In genomic region chr8:83900266-83900956, GRCm38 (mm10) we compare ENCODE assay signal across 8 mouse cellular contexts. TPM values are rescaled to one million over a fixed set of nuclear protein-coding genes. Genes with fewer than 3 reads are reported as not detected.
DNase-seq lines count a peak whose midpoint lies in the region; ATAC-seq and TF ChIP-seq lines count a peak whose summit lies in the region.

No protein-coding gene starts in this region.

- peak overlapping the region; percentile 77 for H3K4me2 ChIP-seq in hindbrain, embryonic 12.5 days (replicated peaks)
- peak overlapping the region; percentile 100 for H3K4me2 ChIP-seq in lung, postnatal 0 days (replicated peaks; ENCODE audit: low read depth, low read length)

- WGBS in hindbrain, embryonic 12.5 days: under 1% methylated on average over 64 of the region's 100 CpGs
- WGBS in lung, postnatal 0 days: under 1% methylated on average over 24 of the region's 100 CpGs

- no peak for TF ChIP-seq CTCF in testis, adult 2 months (IDR thresholded peaks at IDR 0.05; ENCODE audit: control insufficient read depth, insufficient read depth, insufficient replicate concordance, low read depth, low read length)
- no peak for TF ChIP-seq CTCF in lung, postnatal 0 days (IDR thresholded peaks at IDR 0.05)

- no peaks in the 10 kb centered on the region for H3K36me3 ChIP-seq in testis, adult 2 months (ENCODE audit: control insufficient read depth, insufficient read depth, low read length)
- no peaks in the 10 kb centered on the region for H3K36me3 ChIP-seq in hindbrain, embryonic 12.5 days
- H3K36me3 ChIP-seq in lung, postnatal 0 days (ENCODE audit: insufficient read depth, low read length): no peaks in the 10 kb centered on the region

- peak overlapping the region; percentile 97 for H3K9ac ChIP-seq in hindbrain, embryonic 12.5 days
- H3K9ac ChIP-seq in lung, postnatal 0 days (replicated peaks; ENCODE audit: low read depth): peak overlapping the region; percentile 60

- H3K4me1 ChIP-seq in testis, adult 2 months (ENCODE audit: control insufficient read depth, insufficient read depth, low read length): peaks cover 28% of the 10 kb centered on the region
- peaks cover 61% of the 10 kb centered on the region for H3K4me1 ChIP-seq in hindbrain, embryonic 12.5 days
- no peaks in the 10 kb centered on the region for H3K4me1 ChIP-seq in lung, postnatal 0 days (ENCODE audit: insufficient read depth, low read depth, low read length)

- H3K27me3 ChIP-seq in testis, adult 2 months (ENCODE audit: control insufficient read depth, insufficient read depth, low read length): no peaks in the 10 kb centered on the region
- peaks cover 11% of the 10 kb centered on the region; the same call in 1 of the 2 replicates for H3K27me3 ChIP-seq in hindbrain, embryonic 12.5 days
- no peaks in the 10 kb centered on the region for H3K27me3 ChIP-seq in lung, postnatal 0 days (replicated peaks; ENCODE audit: insufficient read depth, low read length)

- peak overlapping the region; percentile 87 for H3K4me3 ChIP-seq in testis, adult 2 months (ENCODE audit: control insufficient read depth, low read depth, low read length)
- peak overlapping the region; percentile 92 for H3K4me3 ChIP-seq in hindbrain, embryonic 12.5 days
- H3K4me3 ChIP-seq in lung, postnatal 0 days (ENCODE audit: low read depth, low read length): peak overlapping the region; percentile 81

- TF ChIP-seq EP300 in lung, postnatal 0 days (IDR thresholded peaks at IDR 0.05): no peak

- H3K9me3 ChIP-seq in hindbrain, embryonic 12.5 days (replicated peaks): no peaks in the 10 kb centered on the region
- H3K9me3 ChIP-seq in lung, postnatal 0 days (ENCODE audit: low read length): no peaks in the 10 kb centered on the region

- ATAC-seq in hindbrain, embryonic 12.5 days (ENCODE audit: low FRiP score): no peak; the same call in 1 of the 2 replicates
- ATAC-seq in lung, postnatal 0 days: peak; percentile 32
- ATAC-seq in megakaryocyte progenitor cell, adult 5-6 weeks (replicated peaks; ENCODE audit: poor library complexity): no peak

- H3K27ac ChIP-seq in testis, adult 2 months (ENCODE audit: control insufficient read depth, insufficient read depth, low read depth, low read length): peak overlapping the region; percentile 75
- peak overlapping the region; percentile 99 for H3K27ac ChIP-seq in hindbrain, embryonic 12.5 days
- peak overlapping the region; percentile 92 for H3K27ac ChIP-seq in lung, postnatal 0 days (ENCODE audit: low read length)

- TF ChIP-seq POLR2A in testis, adult 2 months (IDR thresholded peaks at IDR 0.05; ENCODE audit: control insufficient read depth, low read depth, low read length): no peak

- DNase-seq in gastrocnemius, postnatal 10 days: peak; percentile 39
- no peak for DNase-seq in gastrocnemius, postnatal 25 days
- no peak for DNase-seq in testis, postnatal 14 days (ENCODE audit: low spot score)
- DNase-seq in lung, postnatal 0 days (ENCODE audit: low spot score): peak; percentile 17
- no peak for DNase-seq in natural killer cell, adult 2 months (ENCODE audit: low spot score in 2 of 2)

RNA-seq across cellular contexts. Expression of gene Adgrl1, which starts 0.5 kb away (rescaled TPM):
- total RNA-seq in gastrocnemius, postnatal 10 days (2021): 10 to 100 TPM; 19.6 to 25.2 TPM
- total RNA-seq in gastrocnemius, postnatal 25 days (2021): 10 to 100 TPM; 23.7 to 26.0 TPM
- 54.3 and 64.0 TPM in 2 replicates for polyA plus RNA-seq in testis, adult 2 months (2012; rRNA removed)
- 38.7 and 41.5 TPM in 2 replicates for polyA plus RNA-seq in hindbrain, embryonic 12.5 days (2016; fragmentation: Nextera tagmentation; extraction: Ambion mirVana)
- polyA plus RNA-seq in lung, postnatal 0 days (2015; fragmentation: Nextera tagmentation; extraction: Ambion mirVana): 11.4 and 14.3 TPM in 2 replicates
- 2.9 and 5.9 TPM in 2 replicates for total RNA-seq in megakaryocyte progenitor cell, adult 5-6 weeks (2015)
- 2.3 and 2.4 TPM in 2 replicates for total RNA-seq in megakaryocyte progenitor cell, adult 5-6 weeks (2017)

RNA-seq across cellular contexts. Expression of gene Gm10644, which starts 54.6 kb away (rescaled TPM):
- under 1 TPM in 1 of 2 experiments, not detected in 1; 0.32 TPM for total RNA-seq in gastrocnemius, postnatal 10 days (2021)
- under 1 TPM; 0.24 to 0.26 TPM for total RNA-seq in gastrocnemius, postnatal 25 days (2021)
- polyA plus RNA-seq in testis, adult 2 months (2012; rRNA removed): 14.9 and 15.2 TPM in 2 replicates
- 1.0 and 1.1 TPM in 2 replicates for polyA plus RNA-seq in hindbrain, embryonic 12.5 days (2016; fragmentation: Nextera tagmentation; extraction: Ambion mirVana)
- polyA plus RNA-seq in lung, postnatal 0 days (2015; fragmentation: Nextera tagmentation; extraction: Ambion mirVana): 0.12 and 0.36 TPM in 2 replicates
- total RNA-seq in megakaryocyte progenitor cell, adult 5-6 weeks (2015): not detected in 2 replicates
- total RNA-seq in megakaryocyte progenitor cell, adult 5-6 weeks (2017): 0.46 TPM in 1 of 2 replicates, not detected in the other

RNA-seq across cellular contexts. Expression of gene Asf1b, which starts 54.9 kb away (rescaled TPM):
- total RNA-seq in gastrocnemius, postnatal 10 days (2021): 1 to 10 TPM; 6.5 to 7.3 TPM
- total RNA-seq in gastrocnemius, postnatal 25 days (2021): under 1 TPM; 0.54 to 0.96 TPM
- polyA plus RNA-seq in testis, adult 2 months (2012; rRNA removed): 65.0 and 73.8 TPM in 2 replicates
- polyA plus RNA-seq in hindbrain, embryonic 12.5 days (2016; fragmentation: Nextera tagmentation; extraction: Ambion mirVana): 37.6 and 40.9 TPM in 2 replicates
- 7.1 and 8.0 TPM in 2 replicates for polyA plus RNA-seq in lung, postnatal 0 days (2015; fragmentation: Nextera tagmentation; extraction: Ambion mirVana)
- total RNA-seq in megakaryocyte progenitor cell, adult 5-6 weeks (2015): 40.3 and 51.0 TPM in 2 replicates
- total RNA-seq in megakaryocyte progenitor cell, adult 5-6 weeks (2017): 32.5 and 38.1 TPM in 2 replicates

Comparison
In these comparisons a context has a peak if more than half of its experiments do, and no peak if none do; other contexts are left out.
1. DNase-seq: peak in gastrocnemius, postnatal 10 days (single experiment) and lung, postnatal 0 days (single experiment); none in gastrocnemius, postnatal 25 days (single experiment), testis, postnatal 14 days (single experiment) and natural killer cell, adult 2 months (0 of 2).
2. RNA of gene Asf1b, which starts 54.9 kb away (total RNA-seq): 32.5 to 51.0 TPM in megakaryocyte progenitor cell, adult 5-6 weeks; 6.5 to 7.3 TPM in gastrocnemius, postnatal 10 days and 0.54 to 0.96 TPM in gastrocnemius, postnatal 25 days; every median in the first group is over 4 times any median in the second.
3. Peak in every context shown above with its lines, with median percentiles within 50 percentile points of each other: H3K27ac ChIP-seq and H3K4me3 ChIP-seq.